Mouse (Mus musculus): ENCODE measurements at regions not wholly inside any gene's neighbourhood (a gene's known extent, or its start where the extent isn't known, plus 50 kb on each side); places are given as distances from the start of the nearest gene placed in this dataset.

DNA sequence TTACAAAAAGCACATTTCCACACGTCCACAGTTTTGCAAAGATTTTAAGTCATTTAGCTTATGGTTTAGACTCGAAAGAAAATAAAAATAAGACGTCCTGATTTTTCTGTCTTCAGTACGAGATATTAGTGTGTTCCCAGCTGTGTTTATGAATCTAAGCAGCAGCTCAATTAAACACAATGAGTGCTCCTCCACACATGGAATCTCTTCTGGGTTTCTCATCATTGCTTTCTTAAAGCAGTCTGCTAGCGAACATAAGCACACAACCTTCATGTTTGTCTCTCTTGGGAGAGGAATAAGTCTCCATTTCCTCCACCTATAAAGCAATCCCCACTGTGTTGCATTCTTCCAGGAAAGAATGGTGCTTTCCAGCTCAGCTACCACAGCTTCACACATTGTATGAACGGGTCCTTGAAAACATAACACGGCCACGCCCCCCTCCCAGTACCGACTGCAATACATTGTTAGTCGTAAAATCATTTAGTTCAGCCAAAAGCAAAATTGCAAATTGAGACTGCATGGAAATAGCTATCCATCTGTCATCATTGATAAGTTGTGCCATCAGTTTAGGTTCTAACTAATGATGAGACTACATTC lies 75.4 kb upstream of the Rap2b start:
- TF ChIP-seq CTCF (IDR thresholded peaks at IDR 0.05; ENCODE audit: low read depth) (no peak), EP300 (IDR thresholded peaks at IDR 0.05; ENCODE audit: low read depth) (no peak)

All from liver, postnatal 0 days (tissue).